Mouse (Mus musculus): ENCODE measurements around the gene Olfr1441.
A peak's percentile ranks its signal among the peaks of the same experiment; 100 is the strongest.

Olfr1441 gene

GRCm38 (mm10) chr19:12463722-12464035 lies 46.4 kb downstream of the Olfr1441 start:
- peak; percentile 25 for DNase-seq

- DNase-seq: no peak
These were observed 46.9 kb downstream of the Olfr1441 start for GRCm38 (mm10) chr19:12464127-12464526.

- DNase-seq: no peak
These were observed 47.4 kb downstream of the Olfr1441 start for GRCm38 (mm10) chr19:12464674-12465073.

GRCm38 (mm10) chr19:12465530-12466144 lies 48.4 kb downstream of the Olfr1441 start:
- no peak for DNase-seq

GRCm38 (mm10) chr19:12466204-12466603 lies 49.0 kb downstream of the Olfr1441 start:
- DNase-seq: peak; percentile 78

GRCm38 (mm10) chr19:12467436-12467835 lies 50.2 kb downstream of the Olfr1441 start:
- no peak for DNase-seq

GRCm38 (mm10) chr19:12471866-12472265 lies 54.6 kb downstream of the Olfr1441 start:
- no peak for DNase-seq

- DNase-seq: no peak
These were observed 55.2 kb downstream of the Olfr1441 start for GRCm38 (mm10) chr19:12472381-12472976.

Data from kidney, postnatal 14 days (tissue).